Mouse (Mus musculus): Measurements from ENCODE around the gene Tubgcp3. TPM values are rescaled to one million over a fixed set of nuclear protein-coding genes. Genes with fewer than 3 reads are reported as not detected.

Tubgcp3 gene
- polyA plus RNA-seq, 1 experiment, result 39.8 TPM

- TF ChIP-seq GATA1 (IDR thresholded peaks at IDR 0.05; ENCODE audit: low read length), result no peak
Measured at GRCm38 (mm10) chr8:12650495-12650894, 21.6 kb downstream of the Tubgcp3 start.

- TF ChIP-seq GATA1 (IDR thresholded peaks at IDR 0.05; ENCODE audit: low read length), result no peak
Measured at GRCm38 (mm10) chr8:12648951-12649350, 23.1 kb downstream of the Tubgcp3 start.

GRCm38 (mm10) chr8:12646536-12646935 is 25.5 kb downstream of the Tubgcp3 start:
- TF ChIP-seq GATA1 (IDR thresholded peaks at IDR 0.05; ENCODE audit: low read length), result no peak

GRCm38 (mm10) chr8:12644894-12645293 is 27.2 kb downstream of the Tubgcp3 start:
- no peak for TF ChIP-seq GATA1 (IDR thresholded peaks at IDR 0.05; ENCODE audit: low read length)

GRCm38 (mm10) chr8:12644341-12644740 is 27.7 kb downstream of the Tubgcp3 start:
- no peak for TF ChIP-seq GATA1 (IDR thresholded peaks at IDR 0.05; ENCODE audit: low read length)

- TF ChIP-seq GATA1 (IDR thresholded peaks at IDR 0.05; ENCODE audit: low read length), result no peak
Measured at GRCm38 (mm10) chr8:12641527-12641926, 30.5 kb downstream of the Tubgcp3 start.

GRCm38 (mm10) chr8:12638446-12638845 is 33.6 kb downstream of the Tubgcp3 start:
- TF ChIP-seq GATA1 (IDR thresholded peaks at IDR 0.05; ENCODE audit: low read length), result no peak

- TF ChIP-seq GATA1 (IDR thresholded peaks at IDR 0.05; ENCODE audit: low read length), result no peak
Measured at GRCm38 (mm10) chr8:12635366-12635765, 36.7 kb downstream of the Tubgcp3 start.

- TF ChIP-seq GATA1 (IDR thresholded peaks at IDR 0.05; ENCODE audit: low read length), result no peak
Measured at GRCm38 (mm10) chr8:12629079-12629478, 43.0 kb downstream of the Tubgcp3 start.

GRCm38 (mm10) chr8:12625890-12626289 is 46.2 kb downstream of the Tubgcp3 start:
- TF ChIP-seq GATA1 (IDR thresholded peaks at IDR 0.05; ENCODE audit: low read length), result no peak

- TF ChIP-seq GATA1 (IDR thresholded peaks at IDR 0.05; ENCODE audit: low read length), result no peak
Measured at GRCm38 (mm10) chr8:12621550-12622222, 50.4 kb downstream of the Tubgcp3 start.

GRCm38 (mm10) chr8:12613201-12613600 is 58.8 kb downstream of the Tubgcp3 start:
- TF ChIP-seq GATA1 (IDR thresholded peaks at IDR 0.05; ENCODE audit: low read length), result no peak

GRCm38 (mm10) chr8:12609752-12610449 is 62.1 kb downstream of the Tubgcp3 start:
- no peak for TF ChIP-seq GATA1 (IDR thresholded peaks at IDR 0.05; ENCODE audit: low read length)

- no peak for TF ChIP-seq GATA1 (IDR thresholded peaks at IDR 0.05; ENCODE audit: low read length)
Measured at GRCm38 (mm10) chr8:12608810-12609209, 63.2 kb downstream of the Tubgcp3 start.

GRCm38 (mm10) chr8:12607223-12607622 is 64.8 kb downstream of the Tubgcp3 start:
- no peak for TF ChIP-seq GATA1 (IDR thresholded peaks at IDR 0.05; ENCODE audit: low read length)

- no peak for TF ChIP-seq GATA1 (IDR thresholded peaks at IDR 0.05; ENCODE audit: low read length)
Measured at GRCm38 (mm10) chr8:12583785-12584184, 88.3 kb downstream of the Tubgcp3 start.

- TF ChIP-seq GATA1 (IDR thresholded peaks at IDR 0.05; ENCODE audit: low read length), result no peak
Measured at GRCm38 (mm10) chr8:12576739-12577138, 95.3 kb downstream of the Tubgcp3 start.

Measured in G1E-ER4 (cell line).